Mouse (Mus musculus) lung, adult 2 months (tissue): ENCODE measurements around the gene E130114P18Rik.

Source experiments
- CTCF ChIP-seq: fragments of 200-500 bp; IDR thresholded peaks from 2 replicates; pipeline ENCODE4 v1.5.1; 2011; ENCODE audit warnings: mild to moderate bottlenecking, low read length, control low read depth; ENCODE audit not compliant: insufficient read depth
- POLR2A ChIP-seq: fragments of 200-500 bp; IDR thresholded peaks from 2 replicates; pipeline ENCODE4 v1.6.1; 2011; ENCODE audit warnings: low read depth, mild to moderate bottlenecking, control low read depth, low read length, borderline replicate concordance; ENCODE audit errors: extremely low read depth

DNA sequence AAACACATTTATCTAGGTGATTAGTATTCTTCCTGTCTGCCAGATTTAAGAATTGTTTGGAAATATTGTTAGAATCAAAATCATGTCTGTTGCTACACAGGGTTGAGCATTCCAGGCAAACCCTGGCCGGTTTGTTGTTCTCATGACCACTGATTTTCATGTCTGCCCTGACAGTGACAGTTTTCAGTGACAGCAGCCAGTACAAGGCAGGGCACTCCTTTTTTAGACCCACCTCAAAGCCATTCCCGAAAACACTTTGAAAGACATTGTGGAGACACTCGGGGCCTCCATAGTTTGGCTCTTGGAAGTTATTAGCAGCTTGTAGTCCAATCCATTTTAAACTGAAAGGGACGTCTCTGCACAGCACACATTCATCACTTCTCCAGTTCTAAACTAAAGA, 36.1 kb upstream of the E130114P18Rik start:
- no peak for TF ChIP-seq CTCF
- no peak for TF ChIP-seq POLR2A
